Mouse (Mus musculus) c-Kit-positive CD71-positive TER-119-negative erythroid progenitor cells, embryonic 14.5 days (primary cell): ENCODE data around the gene Fzd7.
A peak's percentile ranks its signal among the peaks of the same experiment; 100 is the strongest.

ENCODE experiments used
- DNase-seq: peaks from one replicate; pipeline ENCODE4 v3.0.0-alpha.2; 2013; ENCODE audit warnings: low read depth

The Fzd7 gene

DNA sequence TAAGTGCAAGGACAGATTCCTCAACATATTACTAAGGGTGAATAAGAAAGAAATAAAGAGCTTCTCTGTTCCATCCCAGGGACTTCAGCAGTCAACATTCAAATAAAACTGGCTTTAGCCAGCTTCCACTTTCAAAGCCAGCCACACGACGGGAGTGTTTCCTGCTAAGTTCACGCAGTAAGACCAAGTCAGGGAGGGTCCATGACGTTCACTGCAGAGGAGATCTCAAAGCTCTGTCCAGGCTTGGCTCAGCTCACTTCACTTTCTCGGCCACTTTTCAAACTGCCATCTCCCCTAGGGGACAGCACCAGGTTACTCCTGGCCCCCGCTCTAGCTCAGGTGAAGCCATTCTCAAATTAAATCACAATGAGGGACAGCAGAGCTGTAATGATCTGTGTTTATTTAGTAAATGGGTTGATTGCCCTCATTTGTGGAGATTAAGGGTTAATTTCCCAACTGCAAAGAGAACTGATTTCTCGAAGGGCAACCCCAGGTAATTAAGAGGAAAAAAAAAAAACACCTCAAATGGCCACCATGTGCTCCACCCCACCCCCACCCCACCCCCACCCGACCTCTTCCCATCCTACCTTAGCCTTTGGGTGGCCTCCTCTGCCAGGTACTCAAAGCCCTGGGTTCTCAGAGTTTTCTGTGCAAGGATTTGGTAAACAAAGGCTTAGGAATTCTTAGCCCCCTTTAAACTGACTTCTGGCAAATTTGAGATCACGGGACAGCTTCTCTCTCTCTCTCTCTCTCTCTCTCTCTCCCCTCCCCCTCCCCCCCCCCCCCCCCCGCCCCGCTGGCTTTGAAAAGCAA is 9.7 kb upstream of the Fzd7 start:
- no peak for DNase-seq

DNA sequence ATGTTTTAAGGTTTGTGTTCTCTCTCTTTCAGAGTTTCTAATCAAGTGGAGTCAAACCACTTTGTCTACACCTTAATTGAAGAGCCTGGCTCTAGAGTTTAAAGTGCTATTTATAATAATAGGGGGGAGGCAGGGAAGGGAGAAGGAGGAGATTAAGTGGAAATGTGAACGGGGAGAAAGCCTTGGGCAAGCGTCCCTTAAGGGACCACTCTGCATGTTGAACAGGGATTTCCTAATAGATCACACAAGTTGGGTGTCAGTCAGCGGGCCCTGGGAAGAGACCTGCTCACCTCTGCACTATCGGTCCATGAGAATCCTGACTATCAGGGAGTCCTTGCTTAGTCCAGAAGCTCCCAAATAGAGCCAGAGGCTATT is 9.1 kb upstream of the Fzd7 start:
- no peak for DNase-seq

DNA sequence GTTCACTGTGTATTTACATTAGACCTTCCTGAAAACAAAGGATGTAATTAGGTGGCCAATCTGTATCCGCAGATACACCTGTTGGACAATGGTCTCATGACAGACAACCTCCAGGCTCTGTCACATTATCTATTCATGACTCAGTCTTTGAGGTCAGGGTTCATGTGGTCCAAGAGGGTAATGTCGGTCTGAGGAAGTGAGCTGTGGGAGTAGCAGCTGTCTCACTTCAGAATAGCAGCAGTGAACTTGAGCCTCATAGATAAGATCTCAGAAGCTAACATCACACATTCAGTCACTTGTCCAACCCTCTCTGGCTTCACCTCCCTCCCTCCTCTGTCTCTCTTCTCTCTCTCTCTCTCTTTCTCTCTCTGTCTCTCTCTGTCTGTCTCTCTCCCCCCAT is 6.6 kb upstream of the Fzd7 start:
- DNase-seq, result no peak

DNA sequence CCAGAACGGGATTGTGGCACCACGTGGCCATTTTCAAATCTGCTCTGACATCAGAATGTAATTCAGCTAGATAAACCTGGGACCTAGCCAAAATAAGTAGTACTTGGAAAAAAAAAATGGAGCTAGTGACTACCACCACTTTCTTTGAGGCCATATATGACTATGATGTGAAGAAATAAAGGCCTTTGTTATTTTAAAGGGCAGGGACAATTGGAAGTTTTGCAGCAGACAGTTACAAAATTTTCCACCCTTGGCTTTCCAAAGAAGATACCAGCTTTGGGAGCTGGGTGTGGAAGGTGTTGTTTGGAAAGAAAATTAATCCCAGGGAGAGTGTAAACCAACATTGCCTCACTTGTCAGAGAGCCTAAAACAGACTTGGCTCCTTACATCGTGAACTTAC is 3.3 kb upstream of the Fzd7 start:
- DNase-seq, result no peak

DNA sequence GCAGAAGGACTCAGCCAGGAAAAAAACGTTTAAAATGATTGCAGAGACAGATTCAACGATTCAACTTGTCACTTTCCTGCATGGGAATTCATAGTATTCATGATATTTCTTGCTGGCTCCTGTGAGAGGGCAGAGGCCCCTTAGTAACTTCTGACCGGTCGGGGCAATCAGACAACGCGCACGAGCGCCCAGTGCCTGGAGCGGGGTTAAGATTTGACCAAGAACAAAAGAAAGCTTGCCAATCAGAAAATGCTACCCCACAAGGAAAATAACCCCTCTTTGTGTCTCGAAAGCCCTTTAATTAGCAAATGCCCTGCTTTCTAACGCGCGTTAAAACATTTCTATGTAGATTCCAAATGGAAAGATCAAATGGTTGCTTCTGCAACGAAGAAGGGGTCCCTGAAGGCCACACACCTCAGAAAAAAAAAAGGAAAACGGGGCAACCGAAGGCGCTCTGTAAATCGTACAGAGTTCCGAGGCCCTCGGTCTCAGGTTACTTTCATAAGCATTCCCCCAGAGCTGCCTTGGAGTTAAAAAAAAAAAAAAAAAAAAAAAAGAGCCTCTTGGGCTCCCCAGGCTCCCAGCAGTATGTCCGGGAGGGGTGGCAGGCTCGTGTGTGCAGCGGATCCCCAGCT is 1.3 kb upstream of the Fzd7 start:
- DNase-seq, result no peak

DNA sequence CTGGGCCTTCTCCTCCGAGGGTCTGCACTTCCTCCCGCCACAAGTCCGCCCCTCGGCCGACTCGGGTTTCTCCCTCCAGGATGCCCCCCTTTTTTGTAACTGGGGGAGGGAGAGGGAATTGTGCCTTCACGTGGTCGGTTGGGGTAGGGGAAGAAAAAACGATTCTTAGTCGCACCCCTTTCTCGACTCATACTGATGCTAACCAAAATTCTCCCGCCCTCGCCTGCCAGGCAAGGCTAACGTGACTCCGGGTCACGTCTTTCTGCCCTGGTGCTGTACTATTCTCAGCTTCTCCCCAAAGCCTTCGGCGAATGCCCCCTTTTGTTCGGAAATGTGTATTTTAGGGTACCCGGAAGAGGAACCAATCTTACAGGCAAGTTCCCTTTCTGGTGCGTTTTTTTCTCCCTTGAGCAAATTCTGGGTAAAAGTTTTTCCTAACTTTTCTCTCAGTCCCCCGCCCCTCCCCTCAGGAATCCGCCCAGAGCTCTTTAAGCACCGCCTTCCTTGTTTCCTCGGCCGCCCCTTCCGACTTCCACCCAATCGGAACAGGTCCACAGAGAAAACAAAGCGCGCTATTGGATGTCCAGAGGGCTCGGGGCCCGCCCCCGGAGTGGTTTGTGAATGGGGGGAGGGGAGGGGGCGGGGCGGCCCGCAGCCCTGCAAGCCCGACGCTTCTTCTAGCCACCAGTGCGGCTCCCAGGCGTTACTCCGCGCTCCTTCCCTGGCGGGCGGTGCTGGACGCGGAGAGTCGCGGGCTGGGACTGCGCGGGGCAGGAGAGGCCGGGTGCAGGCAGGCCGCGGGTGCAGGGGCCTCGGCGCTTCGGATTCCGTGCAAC is 550 bp upstream of the Fzd7 start:
- peak; percentile 95 for DNase-seq

DNA sequence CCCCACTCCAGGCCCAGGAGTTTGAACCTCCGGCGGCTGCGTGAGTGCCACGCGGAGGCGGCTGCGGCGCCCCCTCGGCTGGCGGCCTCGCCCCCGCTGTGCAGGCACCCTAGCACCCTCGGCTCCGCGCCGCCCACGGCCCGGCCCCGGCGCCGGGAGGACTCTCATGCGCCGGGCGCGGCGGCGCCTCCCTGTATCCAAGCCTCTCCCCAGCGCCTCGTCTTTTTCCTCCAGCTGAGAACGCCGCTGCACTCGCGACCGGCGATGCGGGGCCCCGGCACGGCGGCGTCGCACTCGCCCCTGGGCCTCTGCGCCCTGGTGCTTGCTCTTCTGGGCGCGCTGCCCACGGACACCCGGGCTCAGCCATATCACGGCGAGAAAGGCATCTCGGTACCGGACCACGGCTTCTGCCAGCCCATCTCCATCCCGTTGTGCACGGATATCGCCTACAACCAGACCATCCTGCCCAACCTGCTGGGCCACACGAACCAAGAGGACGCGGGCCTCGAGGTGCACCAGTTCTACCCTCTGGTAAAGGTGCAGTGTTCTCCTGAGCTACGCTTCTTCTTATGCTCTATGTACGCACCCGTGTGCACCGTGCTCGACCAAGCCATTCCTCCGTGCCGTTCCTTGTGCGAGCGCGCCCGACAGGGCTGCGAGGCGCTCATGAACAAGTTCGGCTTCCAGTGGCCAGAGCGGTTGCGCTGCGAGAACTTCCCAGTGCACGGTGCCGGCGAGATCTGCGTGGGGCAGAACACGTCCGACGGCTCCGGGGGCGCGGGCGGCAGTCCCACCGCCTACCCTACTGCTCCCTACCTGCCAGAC is 684 bp downstream of the Fzd7 start:
- no peak for DNase-seq

DNA sequence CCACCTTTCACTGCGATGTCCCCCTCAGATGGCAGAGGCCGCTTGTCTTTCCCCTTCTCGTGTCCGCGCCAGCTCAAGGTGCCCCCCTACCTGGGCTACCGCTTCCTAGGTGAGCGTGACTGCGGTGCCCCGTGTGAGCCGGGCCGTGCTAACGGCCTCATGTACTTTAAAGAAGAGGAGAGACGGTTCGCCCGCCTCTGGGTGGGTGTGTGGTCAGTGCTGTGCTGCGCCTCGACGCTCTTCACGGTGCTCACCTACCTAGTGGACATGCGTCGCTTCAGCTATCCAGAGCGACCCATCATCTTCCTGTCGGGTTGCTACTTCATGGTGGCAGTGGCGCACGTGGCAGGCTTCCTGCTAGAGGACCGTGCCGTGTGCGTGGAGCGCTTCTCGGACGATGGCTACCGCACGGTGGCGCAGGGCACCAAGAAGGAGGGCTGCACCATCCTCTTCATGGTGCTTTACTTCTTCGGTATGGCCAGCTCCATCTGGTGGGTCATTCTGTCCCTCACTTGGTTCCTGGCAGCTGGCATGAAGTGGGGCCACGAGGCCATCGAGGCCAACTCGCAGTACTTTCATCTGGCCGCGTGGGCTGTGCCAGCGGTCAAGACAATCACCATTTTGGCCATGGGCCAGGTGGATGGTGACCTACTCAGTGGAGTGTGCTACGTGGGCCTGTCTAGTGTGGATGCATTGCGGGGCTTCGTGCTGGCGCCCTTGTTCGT is 1.5 kb downstream of the Fzd7 start:
- no peak for DNase-seq

DNA sequence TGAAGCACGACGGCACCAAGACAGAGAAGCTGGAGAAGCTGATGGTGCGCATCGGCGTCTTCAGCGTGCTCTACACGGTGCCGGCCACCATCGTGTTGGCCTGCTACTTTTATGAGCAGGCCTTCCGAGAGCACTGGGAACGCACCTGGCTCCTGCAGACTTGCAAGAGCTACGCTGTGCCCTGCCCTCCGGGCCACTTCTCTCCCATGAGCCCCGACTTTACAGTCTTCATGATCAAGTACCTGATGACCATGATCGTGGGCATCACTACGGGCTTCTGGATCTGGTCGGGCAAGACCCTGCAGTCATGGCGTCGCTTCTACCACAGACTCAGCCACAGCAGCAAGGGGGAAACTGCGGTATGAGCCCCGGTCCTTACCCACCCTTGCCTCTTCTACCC is 2.1 kb downstream of the Fzd7 start:
- DNase-seq, result no peak

DNA sequence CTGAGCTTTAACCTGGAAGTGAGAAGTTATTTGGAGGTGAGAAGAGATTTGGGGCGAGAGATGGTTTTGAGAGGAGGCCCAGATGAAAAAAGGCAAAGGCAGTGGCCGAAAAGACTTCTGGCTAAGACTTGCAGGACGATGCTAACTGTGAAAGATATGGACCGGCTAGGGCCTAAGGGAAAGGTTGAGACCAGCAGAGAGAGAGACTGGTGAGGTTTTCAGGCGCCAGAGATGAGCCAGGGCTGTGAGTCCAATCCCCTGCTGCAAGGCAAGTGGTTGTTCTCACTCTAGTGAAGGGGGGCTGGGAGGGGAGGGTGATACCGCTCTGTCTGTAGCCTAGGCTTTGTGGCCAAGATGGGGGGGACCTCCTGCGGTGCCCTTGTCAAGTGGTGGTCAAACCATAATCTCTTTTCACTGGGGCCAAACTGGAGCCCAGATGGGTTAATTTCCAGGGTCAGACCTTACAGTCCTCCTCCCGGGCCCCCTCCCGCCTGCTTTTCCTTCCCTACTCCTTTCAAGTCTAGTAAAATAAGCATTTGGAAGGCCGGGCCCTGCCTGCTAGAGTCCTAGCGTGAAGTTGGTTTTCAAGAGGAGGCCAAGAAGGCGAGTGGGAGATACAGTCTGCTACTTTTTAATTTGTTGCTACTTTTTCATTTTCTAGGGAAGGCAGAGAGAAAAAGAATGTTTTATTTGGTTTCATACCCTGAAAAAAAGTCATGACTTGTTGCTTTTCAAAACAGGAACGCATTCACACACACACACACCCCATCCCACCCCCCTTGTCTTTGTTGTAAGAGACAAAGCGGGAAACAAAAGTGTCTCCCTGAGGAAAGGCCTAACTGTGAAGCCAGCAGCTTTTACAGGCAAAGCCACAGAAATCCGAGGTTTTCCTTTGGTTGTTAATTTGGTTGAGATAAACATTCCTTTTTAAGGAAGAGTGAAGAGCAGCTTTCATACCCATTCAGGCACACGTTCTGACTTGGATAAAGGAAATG is 2.9 kb downstream of the Fzd7 start:
- no peak for DNase-seq

DNA sequence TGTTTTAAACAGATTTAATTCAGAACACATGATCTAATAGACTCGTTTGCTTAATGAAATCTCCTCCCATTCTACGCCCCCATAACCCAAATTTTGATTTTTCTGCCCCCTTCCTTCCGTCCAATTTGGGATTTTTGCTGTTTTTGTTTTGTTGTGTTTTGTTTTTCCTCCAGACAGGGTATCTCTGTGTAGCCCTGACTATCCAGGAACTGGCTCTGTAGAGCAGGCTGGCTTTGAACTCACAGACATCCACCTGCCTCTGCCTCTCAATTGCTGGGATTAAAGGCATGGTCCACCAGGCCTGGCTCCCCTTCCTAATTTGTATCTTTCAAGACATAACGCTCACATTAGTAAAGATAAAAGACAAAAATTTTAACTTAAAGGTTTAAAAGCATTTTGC is 3.6 kb downstream of the Fzd7 start:
- no peak for DNase-seq

DNA sequence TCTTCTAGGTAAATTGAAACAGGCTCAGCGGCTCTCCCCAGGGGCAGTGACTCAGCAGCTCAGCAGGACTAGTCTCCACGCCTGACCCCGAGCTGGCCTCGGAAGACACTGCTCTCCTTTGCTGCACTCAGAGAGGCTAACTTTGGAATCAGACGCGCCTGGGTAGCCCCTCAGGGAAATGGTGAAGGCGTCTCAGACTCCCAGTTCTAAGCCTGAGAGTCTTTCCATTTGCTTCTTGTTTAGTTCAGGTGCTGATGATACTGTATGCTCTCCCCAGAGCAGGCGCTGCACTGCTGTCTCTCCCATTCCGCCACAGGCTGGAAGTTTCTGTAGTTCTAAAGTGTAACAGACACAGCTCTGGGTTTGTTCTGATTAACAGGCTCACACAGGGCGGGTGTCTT is 5.4 kb downstream of the Fzd7 start:
- no peak for DNase-seq

DNA sequence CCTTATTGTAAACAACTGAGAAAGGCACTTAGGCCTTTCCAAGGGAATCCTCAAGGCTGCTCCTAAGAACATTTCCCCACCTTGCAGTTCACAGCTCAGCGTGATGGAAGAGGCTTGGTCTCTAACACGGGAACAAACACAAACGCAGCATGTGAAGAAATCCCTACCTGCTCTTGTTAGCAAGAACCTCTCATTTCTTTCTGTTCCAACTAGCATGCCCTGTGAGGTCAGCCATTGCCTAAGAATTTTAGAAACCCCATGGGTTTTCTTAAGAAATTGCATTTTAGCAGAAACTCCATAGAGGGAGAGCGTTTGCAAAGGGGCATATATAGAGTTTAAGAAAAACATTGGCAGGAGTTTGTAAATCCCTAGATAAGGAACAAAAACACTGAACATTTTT is 6.3 kb downstream of the Fzd7 start:
- DNase-seq, result no peak

DNA sequence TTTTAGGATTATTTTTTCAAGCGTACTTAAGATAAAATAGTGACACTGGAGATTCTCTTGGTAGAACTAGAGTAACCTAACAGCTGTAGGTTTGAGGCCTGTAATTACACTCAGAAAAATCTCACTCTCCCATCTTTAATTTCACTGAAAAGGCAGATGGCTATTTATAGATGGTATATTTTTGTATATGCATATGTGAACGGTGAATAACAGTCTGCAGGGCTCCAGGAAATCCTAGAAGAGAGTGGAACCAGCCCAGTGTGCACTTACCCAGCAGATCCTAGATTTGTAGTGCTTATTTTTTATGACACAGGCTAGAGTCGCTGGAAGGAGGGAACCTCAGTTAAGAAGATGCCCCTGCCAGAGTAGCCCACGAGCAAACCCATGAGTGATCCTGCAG is 6.8 kb downstream of the Fzd7 start:
- DNase-seq, result no peak

DNA sequence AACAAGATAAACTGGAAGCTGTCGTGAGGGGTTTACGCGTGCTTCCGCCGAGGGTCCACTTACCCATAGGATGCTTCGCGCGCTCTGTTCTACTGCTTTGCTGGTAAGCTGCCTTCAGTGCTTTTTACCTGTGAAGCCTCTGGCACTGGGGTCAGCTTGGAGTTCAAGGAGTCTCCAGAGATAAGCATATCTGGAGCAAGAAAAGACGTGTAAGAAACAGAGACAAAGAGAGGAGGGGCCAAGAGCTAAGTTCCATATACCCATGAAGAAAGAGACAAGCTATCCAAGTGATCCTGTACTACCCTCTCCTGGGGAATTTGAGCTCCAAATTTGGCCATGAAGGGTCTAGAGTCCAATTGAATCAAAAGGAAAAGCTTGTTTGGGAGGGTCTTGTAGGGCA is 9.3 kb downstream of the Fzd7 start:
- no peak for DNase-seq

DNA sequence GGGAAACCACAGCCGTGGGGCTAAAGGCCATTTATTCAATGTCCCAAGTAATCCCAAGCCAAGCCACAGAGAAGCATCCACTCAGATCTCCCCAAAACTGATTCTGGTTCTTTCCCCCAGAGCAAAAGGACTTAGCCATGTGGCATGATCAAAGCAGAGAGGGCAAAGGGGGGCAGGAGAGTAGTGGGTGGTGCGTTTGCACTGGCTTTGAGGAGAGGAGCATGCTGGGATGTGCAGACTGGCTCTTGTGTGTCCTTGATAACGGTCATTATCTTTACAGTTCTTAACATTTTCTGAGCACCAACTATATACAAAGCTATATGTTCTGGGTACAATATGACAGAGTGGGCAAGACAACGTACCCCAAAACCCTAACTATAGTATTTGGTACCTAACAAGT is 10.2 kb downstream of the Fzd7 start:
- no peak for DNase-seq

DNA sequence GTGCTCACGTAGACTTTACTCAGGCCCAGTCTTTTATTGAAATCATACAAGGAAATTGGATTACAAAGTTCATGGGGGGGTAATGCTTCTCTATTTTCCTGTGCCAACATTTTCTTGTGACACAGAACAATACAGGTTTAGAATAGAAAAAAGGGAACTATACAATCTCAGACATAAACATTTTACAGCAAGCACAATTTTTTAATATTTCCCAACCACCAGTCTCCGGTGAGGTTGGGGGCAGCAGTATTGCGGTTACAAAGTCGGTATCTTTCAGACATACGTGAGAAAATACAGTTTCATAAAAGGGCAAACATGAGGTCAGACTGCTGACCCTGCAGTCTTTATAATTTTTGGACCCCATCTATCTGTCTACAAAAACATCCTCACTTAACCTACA is 13.7 kb downstream of the Fzd7 start:
- DNase-seq, result no peak

DNA sequence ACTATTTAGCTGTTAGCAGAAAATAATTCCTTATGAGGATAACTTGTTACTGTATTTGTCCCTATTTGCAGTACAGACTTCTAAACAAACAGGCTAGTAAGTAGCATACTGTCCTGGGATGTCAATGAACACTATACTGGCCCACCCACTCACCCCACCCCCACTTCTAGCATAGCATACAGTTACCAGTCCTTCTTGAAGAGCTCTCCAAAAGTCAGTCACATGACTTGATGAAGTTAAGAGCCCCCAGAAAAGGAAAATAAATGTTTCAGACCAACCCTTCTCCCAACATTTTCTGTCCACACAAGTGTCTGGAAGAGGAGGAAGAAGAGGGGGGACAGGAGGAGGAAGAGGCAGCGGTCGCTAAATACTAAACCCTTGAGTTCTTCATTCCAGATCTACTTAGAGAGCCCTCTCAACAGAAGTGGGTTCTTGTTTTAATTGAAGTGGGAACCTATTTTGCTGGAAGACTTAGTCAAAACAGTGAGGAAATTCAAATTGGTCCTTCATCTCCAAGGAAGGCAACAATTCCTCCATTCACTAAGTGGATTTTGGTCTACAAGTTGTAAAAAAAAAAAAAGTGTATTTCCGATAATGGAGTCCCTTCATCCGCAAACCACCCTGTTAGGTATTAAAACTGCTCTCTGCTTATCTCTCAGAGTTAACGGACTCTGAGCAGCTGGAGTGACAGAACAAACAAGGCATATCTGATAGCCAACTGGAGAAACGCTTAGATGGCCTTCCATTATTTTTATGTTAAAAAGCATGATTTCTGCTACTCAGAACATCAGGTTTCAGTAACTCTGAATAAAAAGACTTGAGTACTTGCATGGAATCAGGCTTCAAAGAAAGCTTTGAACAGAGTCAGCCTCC is 15.8 kb downstream of the Fzd7 start:
- no peak for DNase-seq

DNA sequence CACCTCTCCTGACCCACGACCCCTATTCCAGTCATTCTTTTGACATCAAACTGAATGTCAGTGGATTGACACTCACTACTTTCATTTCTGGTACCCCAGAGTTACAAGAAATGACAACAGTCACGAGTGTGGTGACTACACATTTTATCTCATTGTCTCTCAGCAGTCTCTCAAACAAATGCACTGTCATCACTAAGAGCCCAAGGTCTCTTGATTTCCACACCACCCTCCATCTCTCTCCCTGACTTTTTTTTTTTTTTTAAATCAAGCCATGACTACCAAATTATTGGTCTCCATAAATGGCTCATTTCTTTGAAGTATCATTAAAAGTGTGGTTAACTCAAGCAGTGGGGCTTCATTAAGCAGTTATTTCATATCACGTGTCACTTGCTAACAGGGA is 17.1 kb downstream of the Fzd7 start:
- DNase-seq, result no peak
